Mouse (Mus musculus) cerebellum, adult 9-11 months (tissue): ENCODE measurements around the gene Akr1e1.
"Not testable (repeated sequence)": the region's sequence is repeated elsewhere in the genome, so short reads cannot be mapped to it uniquely, and the experiment has no call there.

Source experiments
- DNase-seq: peaks from one replicate; pipeline ENCODE4 v3.0.0; 2022

Gene Akr1e1

GRCm38 (mm10) chr13:4608961-4609409 lies at the start of gene Akr1e1:
Akr1e1 (minus strand) TSS chr13:4609174.
- peak; percentile 96 for DNase-seq

GRCm38 (mm10) chr13:4658346-4658745 lies 49.4 kb upstream of the Akr1e1 start:
- DNase-seq = no peak

- no peak for DNase-seq
Observed at GRCm38 (mm10) chr13:4656277-4657146, 47.5 kb upstream of the Akr1e1 start.

GRCm38 (mm10) chr13:4650190-4650589 lies 41.2 kb upstream of the Akr1e1 start:
- DNase-seq = no peak

- DNase-seq = no peak
Observed at GRCm38 (mm10) chr13:4645248-4645647, 36.3 kb upstream of the Akr1e1 start.

- DNase-seq = no peak
Observed at GRCm38 (mm10) chr13:4610902-4611301, 1.9 kb upstream of the Akr1e1 start.

- DNase-seq = no peak
Observed at GRCm38 (mm10) chr13:4608530-4608929, 444 bp downstream of the Akr1e1 start.

- no peak for DNase-seq
Observed at GRCm38 (mm10) chr13:4606821-4607220, 2.2 kb downstream of the Akr1e1 start.

GRCm38 (mm10) chr13:4603431-4603830 lies 5.5 kb downstream of the Akr1e1 start:
- not testable (repeated sequence) for DNase-seq

- no peak for DNase-seq
Observed at GRCm38 (mm10) chr13:4576921-4577320, 32.1 kb downstream of the Akr1e1 start.

GRCm38 (mm10) chr13:4573871-4574270 lies 35.1 kb downstream of the Akr1e1 start, which contains the start of gene Akr1c21:
Akr1c21 (plus strand) TSS chr13:4574075.
- DNase-seq = no peak

- no peak for DNase-seq
Observed at GRCm38 (mm10) chr13:4565996-4566395, 43.0 kb downstream of the Akr1e1 start.

GRCm38 (mm10) chr13:4560500-4560899 lies 48.5 kb downstream of the Akr1e1 start:
- no peak for DNase-seq

GRCm38 (mm10) chr13:4559143-4559542 lies 49.8 kb downstream of the Akr1e1 start:
- no peak for DNase-seq
